Mouse (Mus musculus) ovary, adult 18-20 months (tissue): Measurements from ENCODE around the gene Zfp52.

Experiments used
- DNase-seq: peaks from one replicate; pipeline ENCODE4 v3.0.0; 2022; ENCODE audit warnings: low spot score, mixed read lengths

Zfp52 gene

GRCm38 (mm10) chr17:21566220-21566619 lies 30.9 kb downstream of the Zfp52 start:
- DNase-seq, result no peak

- DNase-seq, result peak; percentile 70
Measured at GRCm38 (mm10) chr17:21566728-21567349, 31.5 kb downstream of the Zfp52 start, which contains the start of gene Zfp948. TSS of gene Zfp948 (plus strand) at chr17:21567008.

- no peak for DNase-seq
Measured at GRCm38 (mm10) chr17:21567696-21568095, 32.4 kb downstream of the Zfp52 start.

GRCm38 (mm10) chr17:21579080-21579479 lies 43.7 kb downstream of the Zfp52 start:
- no peak for DNase-seq

- no peak for DNase-seq
Measured at GRCm38 (mm10) chr17:21579493-21580175, 44.3 kb downstream of the Zfp52 start.

GRCm38 (mm10) chr17:21585521-21585920 lies 50.2 kb downstream of the Zfp52 start:
- DNase-seq, result no peak
